In the genomic region with DNA sequence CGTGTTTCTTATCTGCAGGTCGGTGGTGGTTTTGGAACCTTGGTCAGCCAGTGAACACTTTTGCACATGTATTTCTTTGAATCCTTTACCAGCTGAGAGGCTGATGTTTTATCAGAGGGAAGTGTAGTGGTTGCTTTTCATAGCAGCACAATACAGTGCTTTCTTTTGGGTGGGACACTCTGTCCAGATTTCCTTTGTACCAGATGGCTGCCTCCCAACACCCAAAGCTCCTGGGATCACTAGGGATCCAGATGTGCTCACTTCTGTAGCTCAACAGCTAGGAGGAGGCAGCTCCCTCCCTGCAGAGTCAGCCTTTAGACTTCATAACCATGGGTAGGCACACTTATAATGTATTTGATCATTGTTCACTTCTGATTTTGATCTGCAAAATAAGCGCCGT, we compare ENCODE assay signal across 18 mouse cellular contexts.
A peak's percentile ranks its signal among the peaks of the same experiment; 100 is the strongest.
DNase-seq lines count a peak whose midpoint lies in the region; ATAC-seq lines count a peak whose summit lies in the region.
"Had no signal": no experiment of that assay in that cellular context is flagged by ENCODE, and none has a peak within 500 bp of the region (broad histone marks: within the 10 kb centered on the region; RNA-seq: fewer than 3 reads in every experiment).

No protein-coding gene starts in this region.

- DNase-seq in adrenal gland, postnatal 14 days, result peak; percentile 23
- DNase-seq in adrenal gland, adult 2 months, result no peak
- no peak for DNase-seq in midbrain, embryonic 11.5 days (ENCODE audit: low spot score, missing footprints)
- DNase-seq in heart, postnatal 10 days, result peak; percentile 70
- no peak for DNase-seq in embryo, embryonic 11 days
- DNase-seq in layer of hippocampus, adult 11-12 months (ENCODE audit: low spot score), result no peak
- no peak for DNase-seq in right cerebral cortex, postnatal 4 days
- DNase-seq: cerebellum, adult 11-12 months; thymus, postnatal 25 days had no signal

- no peaks in the 10 kb centered on the region for H3K4me1 ChIP-seq in midbrain, embryonic 16.5 days (ENCODE audit: control insufficient read depth, insufficient read depth, low read length)
- H3K4me1 ChIP-seq in midbrain, embryonic 11.5 days (ENCODE audit: control insufficient read depth, insufficient read depth, low read length), result no peaks in the 10 kb centered on the region
- H3K4me1 ChIP-seq: forebrain, embryonic 13.5 days; hindbrain, embryonic 13.5 days; stomach, embryonic 15.5 days had no signal

- 0 out of 2 replicates have a peak, but pooled peaks have one; percentile 25 for ATAC-seq in midbrain, embryonic 16.5 days
- no peak for ATAC-seq in midbrain, embryonic 11.5 days (ENCODE audit: low FRiP score)
- ATAC-seq: activated CD4-positive, CD25-positive, alpha-beta regulatory T cell, adult 4 months; forebrain, embryonic 13.5 days; intestine, postnatal 0 days; lung, postnatal 0 days had no signal

- H3K4me3 ChIP-seq in midbrain, embryonic 16.5 days (ENCODE audit: low read depth, low read length), result no peak overlapping the region
- H3K4me3 ChIP-seq in midbrain, embryonic 11.5 days (ENCODE audit: low read depth, low read length), result no peak overlapping the region
- H3K4me3 ChIP-seq: forebrain, embryonic 13.5 days; hindbrain, embryonic 13.5 days; stomach, embryonic 15.5 days had no signal

- H3K27me3 ChIP-seq in midbrain, embryonic 16.5 days (ENCODE audit: control insufficient read depth, insufficient read depth, low read depth, low read length), result no peaks in the 10 kb centered on the region
- no peaks in the 10 kb centered on the region for H3K27me3 ChIP-seq in midbrain, embryonic 11.5 days (ENCODE audit: control insufficient read depth, insufficient read depth, low read length)
- H3K27me3 ChIP-seq: CH12.LX; forebrain, embryonic 13.5 days; hindbrain, embryonic 13.5 days; stomach, embryonic 15.5 days had no signal

- WGBS in midbrain, embryonic 16.5 days, result 78% methylated on average over 4 of the region's 4 CpGs
- WGBS in midbrain, embryonic 11.5 days, result 94% methylated on average over 4 of the region's 4 CpGs

- H3K27ac ChIP-seq in midbrain, embryonic 16.5 days (ENCODE audit: low read length), result no peak overlapping the region
- H3K27ac ChIP-seq in midbrain, embryonic 11.5 days (ENCODE audit: low read depth, low read length), result no peak overlapping the region
- H3K27ac ChIP-seq: forebrain, embryonic 13.5 days; hindbrain, embryonic 13.5 days; liver, embryonic 14.5 days; stomach, embryonic 15.5 days had no signal

- H3K9me3 ChIP-seq in midbrain, embryonic 16.5 days (replicated peaks; ENCODE audit: control insufficient read depth, low read length, poor library complexity, severe bottlenecking), result no peaks in the 10 kb centered on the region
- no peaks in the 10 kb centered on the region for H3K9me3 ChIP-seq in midbrain, embryonic 11.5 days (ENCODE audit: control insufficient read depth, low read length)
- H3K9me3 ChIP-seq: forebrain, embryonic 13.5 days; hindbrain, embryonic 13.5 days; stomach, embryonic 15.5 days had no signal

- no peaks in the 10 kb centered on the region for H3K36me3 ChIP-seq in midbrain, embryonic 16.5 days (ENCODE audit: control insufficient read depth, insufficient read depth, low read length)
- no peaks in the 10 kb centered on the region for H3K36me3 ChIP-seq in midbrain, embryonic 11.5 days (ENCODE audit: control insufficient read depth, insufficient read depth, low read length)
- H3K36me3 ChIP-seq: stomach, embryonic 15.5 days had no signal

- intact Hi-C loops in heart, postnatal 10 days (cut with DNase I), result loop anchor here (2.0 to 5.0 kb wide), 3 partner anchors 40 to 170 kb away; no protein-coding TSS in a partner anchor

- H3K9ac ChIP-seq in midbrain, embryonic 16.5 days (ENCODE audit: low read depth, low read length), result no peak overlapping the region
- H3K9ac ChIP-seq in midbrain, embryonic 11.5 days (ENCODE audit: low read length), result no peak overlapping the region
- H3K9ac ChIP-seq: forebrain, embryonic 13.5 days; hindbrain, embryonic 13.5 days; liver, embryonic 14.5 days; stomach, embryonic 15.5 days had no signal

- H3K4me2 ChIP-seq in midbrain, embryonic 16.5 days (ENCODE audit: low read length), result no peak overlapping the region
- H3K4me2 ChIP-seq in midbrain, embryonic 11.5 days, result no peak overlapping the region
- H3K4me2 ChIP-seq: forebrain, embryonic 13.5 days; hindbrain, embryonic 13.5 days; stomach, embryonic 15.5 days had no signal

Comparison
In these comparisons a context has a peak if more than half of its experiments do, and no peak if none do; other contexts are left out.
1. DNase-seq: peak in adrenal gland, postnatal 14 days (single experiment) and heart, postnatal 10 days (2 of 2); none in adrenal gland, adult 2 months (single experiment), midbrain, embryonic 11.5 days (single experiment), embryo, embryonic 11 days (single experiment), layer of hippocampus, adult 11-12 months (single experiment) and right cerebral cortex, postnatal 4 days (single experiment).